In the genomic region with DNA sequence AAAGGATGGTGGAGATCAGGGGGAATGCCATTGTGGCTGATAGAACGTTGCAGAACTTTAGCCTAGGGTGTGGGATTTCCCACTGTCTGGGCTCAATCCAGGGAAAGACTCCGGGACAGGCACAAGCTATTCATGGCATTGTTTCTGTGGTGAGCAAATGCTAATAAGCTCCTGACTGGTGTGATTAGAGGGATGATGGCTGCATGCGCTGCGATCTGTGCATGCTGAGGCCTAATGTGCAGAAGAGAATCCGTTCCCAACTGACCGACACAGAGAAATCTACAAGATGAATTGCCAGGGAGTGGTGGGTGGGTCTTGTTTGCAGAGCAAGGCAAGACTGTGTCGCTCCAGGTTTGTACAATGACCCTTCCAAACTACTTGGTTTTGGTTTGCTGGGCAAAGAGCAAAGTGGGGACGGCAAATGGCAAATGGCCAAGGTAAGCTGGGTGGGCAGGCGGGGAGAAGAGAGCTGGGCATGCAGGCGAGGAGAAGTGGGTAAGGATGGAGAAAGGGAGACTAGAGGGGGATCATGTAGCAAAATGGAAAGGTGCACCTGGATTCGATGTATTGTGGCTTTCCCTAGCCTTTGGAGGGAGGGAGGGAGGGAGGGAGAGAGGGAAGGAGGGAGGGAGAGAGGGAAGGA, we compare ENCODE assay signal across 24 mouse cellular contexts.
A peak's percentile ranks its signal among the peaks of the same experiment; 100 is the strongest.
DNase-seq lines count a peak whose midpoint lies in the region; ATAC-seq lines count a peak whose summit lies in the region.
"Had no signal": no experiment of that assay in that cellular context is flagged by ENCODE, and none has a peak within 500 bp of the region (broad histone marks: within the 10 kb centered on the region; RNA-seq: fewer than 3 reads in every experiment).

No protein-coding gene starts in this region.

- H3K4me1 ChIP-seq in forebrain, embryonic 12.5 days, result peaks cover 20% of the 10 kb centered on the region
- H3K4me1 ChIP-seq in midbrain, embryonic 13.5 days (replicated peaks), result peaks cover 27% of the 10 kb centered on the region
- H3K4me1 ChIP-seq: heart, embryonic 10.5 days; limb, embryonic 12.5 days; liver, embryonic 13.5 days had no signal

- DNase-seq in cerebellum, postnatal 10 days, result peak; percentile 34 to 43
- DNase-seq in cerebellum, adult 9-10 months, result no peak
- DNase-seq in kidney, postnatal 14 days, result peak; percentile 4
- no peak for DNase-seq in kidney, adult 11 months
- DNase-seq in heart, adult 11 months, result no peak
- no peak for DNase-seq in spleen, postnatal 36 days (ENCODE audit: low spot score in 2 of 2)
- DNase-seq: adrenal gland, adult 8-10 months; cerebellum, adult 11 months; cerebellum, postnatal 25 days; embryo, embryonic 11 days; kidney, adult 2 months; kidney, postnatal 36 days; layer of hippocampus, adult 9-11 months; liver, embryonic 13.5 days; lung, embryonic 14.5 days; lung, postnatal 36 days; right cerebral cortex, postnatal 14 days; thymus, postnatal 14 days had no signal

- 33% methylated on average over 11 of the region's 11 CpGs for WGBS in forebrain, embryonic 12.5 days
- WGBS in midbrain, embryonic 13.5 days, result 36% methylated on average over 11 of the region's 11 CpGs

- H3K27me3 ChIP-seq in forebrain, embryonic 12.5 days, result no peaks in the 10 kb centered on the region
- H3K27me3 ChIP-seq in midbrain, embryonic 13.5 days, result no peaks in the 10 kb centered on the region
- H3K27me3 ChIP-seq: liver, embryonic 13.5 days; Patski had no signal

- 0 out of 2 replicates have a peak overlapping the region, but pooled peaks have one; percentile 13 for H3K4me2 ChIP-seq in forebrain, embryonic 12.5 days
- no peak overlapping the region for H3K4me2 ChIP-seq in midbrain, embryonic 13.5 days (replicated peaks)
- H3K4me2 ChIP-seq: limb, embryonic 12.5 days; liver, embryonic 13.5 days; lung, embryonic 14.5 days had no signal

- peak overlapping the region; percentile 73 for H3K27ac ChIP-seq in forebrain, embryonic 12.5 days
- H3K27ac ChIP-seq in midbrain, embryonic 13.5 days, result 0 out of 2 replicates have a peak overlapping the region, but pooled peaks have one; percentile 40
- H3K27ac ChIP-seq: heart, embryonic 10.5 days; limb, embryonic 12.5 days; liver, embryonic 13.5 days; stomach, postnatal 0 days had no signal

- no peak overlapping the region for H3K9ac ChIP-seq in forebrain, embryonic 12.5 days
- H3K9ac ChIP-seq in midbrain, embryonic 13.5 days (replicated peaks), result no peak overlapping the region
- H3K9ac ChIP-seq: limb, embryonic 12.5 days; liver, embryonic 13.5 days; lung, embryonic 14.5 days had no signal

- H3K9me3 ChIP-seq in forebrain, embryonic 12.5 days, result no peaks in the 10 kb centered on the region
- H3K9me3 ChIP-seq in midbrain, embryonic 13.5 days, result no peaks in the 10 kb centered on the region
- H3K9me3 ChIP-seq: heart, embryonic 10.5 days; limb, embryonic 12.5 days; liver, embryonic 13.5 days had no signal

- no peak overlapping the region for H3K4me3 ChIP-seq in forebrain, embryonic 12.5 days (replicated peaks)
- no peak overlapping the region for H3K4me3 ChIP-seq in midbrain, embryonic 13.5 days (replicated peaks)
- H3K4me3 ChIP-seq: heart, embryonic 10.5 days; limb, embryonic 12.5 days; liver, embryonic 13.5 days had no signal

- ATAC-seq in forebrain, embryonic 12.5 days (ENCODE audit: low FRiP score), result peak; percentile 30; the same call in 1 of the 2 replicates
- ATAC-seq in midbrain, embryonic 13.5 days, result peak; percentile 70
- ATAC-seq: Patski had no signal

- no peaks in the 10 kb centered on the region for H3K36me3 ChIP-seq in forebrain, embryonic 12.5 days (replicated peaks)
- H3K36me3 ChIP-seq in midbrain, embryonic 13.5 days, result no peaks in the 10 kb centered on the region
- H3K36me3 ChIP-seq: heart, embryonic 10.5 days; limb, embryonic 12.5 days; liver, embryonic 13.5 days had no signal

Comparison
In these comparisons a context has a peak if more than half of its experiments do, and no peak if none do; other contexts are left out.
1. DNase-seq: peak in cerebellum, postnatal 10 days (2 of 2) and kidney, postnatal 14 days (single experiment); none in cerebellum, adult 9-10 months (single experiment), kidney, adult 11 months (single experiment), heart, adult 11 months (single experiment) and spleen, postnatal 36 days (0 of 2).